Mouse (Mus musculus): ENCODE results near the gene Nutf2-ps1. TPM values are rescaled to one million over a fixed set of nuclear protein-coding genes. Genes with fewer than 3 reads are reported as not detected.
"Not testable (repeated sequence)": the region's sequence is repeated elsewhere in the genome, so short reads cannot be mapped to it uniquely, and the experiment has no call there.

Nutf2-ps1 gene
- 377 and 407 TPM in 2 replicates for polyA plus RNA-seq (2015; fragmentation: Nextera tagmentation; extraction: Ambion mirVana)

GRCm38 (mm10) chr19:53588968-53589367 lies at the start of gene Nutf2-ps1:
TSS of gene Nutf2-ps1 (minus strand) at chr19:53589068.
- 96% methylated on average over 7 of the region's 7 CpGs for WGBS
- not testable (repeated sequence) for ATAC-seq (ENCODE audit: insufficient read depth, low FRiP score, low read depth)

DNA sequence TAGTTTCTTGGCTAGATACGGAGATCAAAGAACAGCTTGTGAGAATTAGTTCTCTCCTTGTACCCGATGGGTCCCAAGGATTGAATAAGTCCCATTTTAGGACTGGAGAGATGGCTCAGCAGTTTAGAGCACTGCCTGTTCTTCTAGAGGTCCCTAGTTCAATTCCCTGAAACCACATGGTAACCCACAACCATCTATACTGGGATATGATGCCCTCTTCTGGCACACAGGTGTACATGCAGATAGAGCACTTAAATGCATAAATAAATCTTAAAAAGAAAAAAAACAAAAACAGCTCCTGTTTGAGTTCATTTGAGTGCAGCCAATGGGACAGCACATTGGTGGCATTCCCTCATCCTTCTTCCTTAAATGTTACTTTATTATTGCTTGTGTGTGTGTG lies 49.2 kb upstream of the Nutf2-ps1 start:
- no peaks in the 10 kb centered on the region for H3K9me3 ChIP-seq
- WGBS, result 94% methylated on average over 2 of the region's 2 CpGs
- no peak for ATAC-seq (ENCODE audit: insufficient read depth, low FRiP score, low read depth)

More at GRCm38 (mm10) chr19:53588968-53589367, at the start of gene Nutf2-ps1:
- not testable (repeated sequence) for H3K27ac ChIP-seq; H3K9me3 ChIP-seq; H3K4me3 ChIP-seq (replicated peaks); H3K36me3 ChIP-seq; H3K27me3 ChIP-seq (replicated peaks); H3K4me2 ChIP-seq; H3K4me1 ChIP-seq; H3K9ac ChIP-seq

DNA sequence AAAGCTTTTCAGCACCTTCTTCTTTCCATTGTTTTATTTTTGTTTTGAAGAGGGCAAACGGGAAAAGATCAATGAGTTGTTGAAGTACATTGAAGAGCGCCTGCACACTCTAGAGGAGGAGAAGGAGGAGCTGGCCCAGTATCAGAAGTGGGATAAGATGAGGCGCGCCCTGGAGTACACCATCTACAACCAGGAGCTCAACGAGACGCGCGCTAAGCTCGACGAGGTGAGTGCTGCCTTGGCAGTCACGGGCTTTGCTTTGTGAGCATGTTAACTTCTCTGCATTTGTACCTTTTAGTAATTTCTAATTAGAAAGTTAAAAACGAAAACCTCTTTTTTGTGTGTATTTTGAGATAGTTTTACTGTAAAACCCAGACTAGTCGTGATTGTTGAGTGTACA lies 32.8 kb upstream of the Nutf2-ps1 start:
- H3K4me1 ChIP-seq, result no peaks in the 10 kb centered on the region
- H3K27me3 ChIP-seq (replicated peaks), result no peaks in the 10 kb centered on the region
- no peak overlapping the region for H3K9ac ChIP-seq
- ATAC-seq (ENCODE audit: insufficient read depth, low FRiP score, low read depth), result no peak
- H3K27ac ChIP-seq, result no peak overlapping the region
- 91% methylated on average over 13 of the region's 13 CpGs for WGBS
- no peak overlapping the region for H3K4me2 ChIP-seq
- peaks cover 37% of the 10 kb centered on the region for H3K36me3 ChIP-seq
- no peaks in the 10 kb centered on the region for H3K9me3 ChIP-seq
- no peak overlapping the region for H3K4me3 ChIP-seq (replicated peaks)

More for the DNA sequence above, 49.2 kb upstream of the Nutf2-ps1 start:
- Histone ChIP-seq H3K4me3 (replicated peaks) (no peak overlapping the region), H3K27me3 (replicated peaks) (no peaks in the 10 kb centered on the region), H3K9ac (no peak overlapping the region), H3K4me1 (no peaks in the 10 kb centered on the region), H3K4me2 (no peak overlapping the region), H3K27ac (no peak overlapping the region), H3K36me3 (peaks cover 48% of the 10 kb centered on the region)

- 82% methylated on average over 6 of the region's 6 CpGs for WGBS
- Histone ChIP-seq H3K9ac (no peak overlapping the region), H3K4me3 (replicated peaks) (no peak overlapping the region), H3K4me2 (no peak overlapping the region), H3K9me3 (no peaks in the 10 kb centered on the region), H3K27ac (no peak overlapping the region), H3K27me3 (replicated peaks) (no peaks in the 10 kb centered on the region), H3K4me1 (peaks cover 3% of the 10 kb centered on the region; the same call in 1 of the 2 replicates), H3K36me3 (peaks cover 10% of the 10 kb centered on the region; the same call in 1 of the 2 replicates)
- no peak for ATAC-seq (ENCODE audit: insufficient read depth, low FRiP score, low read depth)
Observed at GRCm38 (mm10) chr19:53608921-53609320, 20.1 kb upstream of the Nutf2-ps1 start.

- WGBS, result 9% methylated on average over 11 of the region's 11 CpGs
- ATAC-seq (ENCODE audit: insufficient read depth, low FRiP score, low read depth), result no peak
- H3K9me3 ChIP-seq, result no peaks in the 10 kb centered on the region
- H3K4me3 ChIP-seq (replicated peaks), result peak overlapping the region; percentile 93
- no peaks in the 10 kb centered on the region for H3K27me3 ChIP-seq (replicated peaks)
- peaks cover 5% of the 10 kb centered on the region; the same call in 1 of the 2 replicates for H3K36me3 ChIP-seq
- 0 out of 2 replicates have a peak overlapping the region, but pooled peaks have one; percentile 95 for H3K27ac ChIP-seq
- H3K9ac ChIP-seq, result peak overlapping the region; percentile 81
- peak overlapping the region; percentile 86 for H3K4me2 ChIP-seq
- H3K4me1 ChIP-seq, result peaks cover 9% of the 10 kb centered on the region; the same call in 1 of the 2 replicates
Observed at GRCm38 (mm10) chr19:53601363-53601655, 12.4 kb upstream of the Nutf2-ps1 start.

GRCm38 (mm10) chr19:53600549-53601362 lies 11.9 kb upstream of the Nutf2-ps1 start:
- Histone ChIP-seq H3K9me3 (no peaks in the 10 kb centered on the region), H3K4me2 (peak overlapping the region; percentile 86), H3K9ac (peak overlapping the region; percentile 81), H3K27ac (peak overlapping the region; percentile 95), H3K27me3 (replicated peaks) (no peaks in the 10 kb centered on the region), H3K4me1 (peaks cover 9% of the 10 kb centered on the region; the same call in 1 of the 2 replicates), H3K4me3 (replicated peaks) (peak overlapping the region; percentile 93), H3K36me3 (0 out of 2 replicates have a peak, but pooled peaks cover 3% of the 10 kb centered on the region)
- under 1% methylated on average over 63 of the region's 82 CpGs for WGBS
- ATAC-seq (ENCODE audit: insufficient read depth, low FRiP score, low read depth), result peak; percentile 69

DNA sequence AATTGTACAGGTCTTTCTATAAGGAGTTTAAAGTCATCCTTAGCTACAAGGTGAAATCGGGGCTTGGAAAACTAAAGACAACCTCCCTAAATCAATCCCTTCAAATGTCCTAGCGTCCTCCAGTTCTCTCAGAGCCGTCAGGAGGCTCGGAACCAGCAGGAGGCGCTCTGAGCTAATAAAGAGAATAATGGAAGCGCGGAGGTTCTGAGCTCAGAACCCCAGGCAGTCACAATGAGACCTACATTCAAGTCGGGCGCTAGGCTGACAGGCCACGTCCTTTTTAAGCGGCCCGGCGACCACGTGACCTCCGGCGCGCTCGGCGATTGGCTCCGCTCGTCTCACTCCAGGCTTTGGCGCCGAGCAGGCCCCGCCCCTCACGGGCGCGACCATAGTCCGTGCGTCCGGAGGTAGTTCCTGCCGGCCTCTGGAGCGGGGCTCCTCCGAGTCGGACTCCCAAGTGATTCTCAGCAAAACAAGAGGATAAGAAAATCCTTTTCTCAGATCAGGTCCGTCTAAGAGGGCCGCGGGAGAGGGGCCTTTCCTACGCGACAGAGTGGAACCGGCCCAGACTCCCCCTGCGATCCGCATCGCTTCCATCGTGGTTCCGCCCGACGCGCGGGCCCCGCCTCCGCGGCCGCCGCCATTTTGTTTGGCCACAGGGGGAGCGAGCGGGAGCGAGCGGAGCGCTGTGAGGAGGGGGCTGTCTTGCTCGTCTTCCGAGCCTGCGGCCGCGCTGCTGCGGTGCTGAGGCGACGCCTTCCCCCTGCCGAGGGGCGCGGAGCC lies 11.1 kb upstream of the Nutf2-ps1 start, which contains the start of gene Smc3:
Smc3 (plus strand) TSS at position 642 of the 783 bp plus-strand sequence.
- 0 out of 2 replicates have a peak, but pooled peaks cover 3% of the 10 kb centered on the region for H3K36me3 ChIP-seq
- H3K4me2 ChIP-seq, result peak within 1 kb of the TSS; percentile 86
- peak; percentile 96 for ATAC-seq (ENCODE audit: insufficient read depth, low FRiP score, low read depth)

GRCm38 (mm10) chr19:53596723-53597474 lies 8.0 kb upstream of the Nutf2-ps1 start:
- Histone ChIP-seq H3K27ac (no peak overlapping the region), H3K9ac (no peak overlapping the region), H3K4me1 (0 out of 2 replicates have a peak, but pooled peaks cover 3% of the 10 kb centered on the region), H3K36me3 (no peaks in the 10 kb centered on the region), H3K27me3 (replicated peaks) (no peaks in the 10 kb centered on the region), H3K9me3 (no peaks in the 10 kb centered on the region), H3K4me3 (replicated peaks) (no peak overlapping the region), H3K4me2 (no peak overlapping the region)
- 71% methylated on average over 7 of the region's 7 CpGs for WGBS
- ATAC-seq (ENCODE audit: insufficient read depth, low FRiP score, low read depth), result no peak

More for the DNA sequence above, 11.1 kb upstream of the Nutf2-ps1 start, which contains the start of gene Smc3:
- peaks cover 9% of the 10 kb centered on the region; the same call in 1 of the 2 replicates for H3K4me1 ChIP-seq
- H3K4me3 ChIP-seq (replicated peaks), result peak within 1 kb of the TSS; percentile 93
- H3K9me3 ChIP-seq, result no peaks in the 10 kb centered on the region
- WGBS, result under 1% methylated on average over 65 of the region's 70 CpGs
- H3K27me3 ChIP-seq (replicated peaks), result no peaks in the 10 kb centered on the region
- H3K9ac ChIP-seq, result peak within 1 kb of the TSS; percentile 81
- peak within 1 kb of the TSS; percentile 95 for H3K27ac ChIP-seq

GRCm38 (mm10) chr19:53587686-53588085 lies 1.2 kb downstream of the Nutf2-ps1 start:
- not testable (repeated sequence) for H3K9ac ChIP-seq; H3K4me1 ChIP-seq; H3K36me3 ChIP-seq; H3K27ac ChIP-seq; H3K27me3 ChIP-seq (replicated peaks); H3K4me2 ChIP-seq; H3K9me3 ChIP-seq; H3K4me3 ChIP-seq (replicated peaks); ATAC-seq (ENCODE audit: insufficient read depth, low FRiP score, low read depth)
- 91% methylated on average over 3 of the region's 3 CpGs for WGBS

- H3K27me3 ChIP-seq (replicated peaks); ATAC-seq (ENCODE audit: insufficient read depth, low FRiP score, low read depth); H3K36me3 ChIP-seq; H3K4me1 ChIP-seq; H3K4me2 ChIP-seq; H3K27ac ChIP-seq; H3K4me3 ChIP-seq (replicated peaks); H3K9ac ChIP-seq; H3K9me3 ChIP-seq: not testable (repeated sequence)
- 90% methylated on average over 8 of the region's 8 CpGs for WGBS
Observed at GRCm38 (mm10) chr19:53580271-53580670, 8.6 kb downstream of the Nutf2-ps1 start.

- WGBS, result 10% methylated on average over 8 of the region's 8 CpGs
- no peaks in the 10 kb centered on the region for H3K4me1 ChIP-seq
- no peaks in the 10 kb centered on the region for H3K9me3 ChIP-seq
- no peaks in the 10 kb centered on the region for H3K27me3 ChIP-seq (replicated peaks)
- no peaks in the 10 kb centered on the region for H3K36me3 ChIP-seq
- H3K27ac ChIP-seq, result no peak overlapping the region
- no peak for ATAC-seq (ENCODE audit: insufficient read depth, low FRiP score, low read depth)
- H3K9ac ChIP-seq, result no peak overlapping the region
- H3K4me3 ChIP-seq (replicated peaks), result no peak overlapping the region
- no peak overlapping the region for H3K4me2 ChIP-seq
Observed at GRCm38 (mm10) chr19:53578597-53579252, 10.1 kb downstream of the Nutf2-ps1 start.
